Mouse (Mus musculus): ENCODE results near the gene Add3. TPM values are rescaled to one million over a fixed set of nuclear protein-coding genes. Genes with fewer than 3 reads are reported as not detected.

Add3 gene
- polyA plus RNA-seq, 1 experiment from 2014 or later: 84.8 TPM

DNA sequence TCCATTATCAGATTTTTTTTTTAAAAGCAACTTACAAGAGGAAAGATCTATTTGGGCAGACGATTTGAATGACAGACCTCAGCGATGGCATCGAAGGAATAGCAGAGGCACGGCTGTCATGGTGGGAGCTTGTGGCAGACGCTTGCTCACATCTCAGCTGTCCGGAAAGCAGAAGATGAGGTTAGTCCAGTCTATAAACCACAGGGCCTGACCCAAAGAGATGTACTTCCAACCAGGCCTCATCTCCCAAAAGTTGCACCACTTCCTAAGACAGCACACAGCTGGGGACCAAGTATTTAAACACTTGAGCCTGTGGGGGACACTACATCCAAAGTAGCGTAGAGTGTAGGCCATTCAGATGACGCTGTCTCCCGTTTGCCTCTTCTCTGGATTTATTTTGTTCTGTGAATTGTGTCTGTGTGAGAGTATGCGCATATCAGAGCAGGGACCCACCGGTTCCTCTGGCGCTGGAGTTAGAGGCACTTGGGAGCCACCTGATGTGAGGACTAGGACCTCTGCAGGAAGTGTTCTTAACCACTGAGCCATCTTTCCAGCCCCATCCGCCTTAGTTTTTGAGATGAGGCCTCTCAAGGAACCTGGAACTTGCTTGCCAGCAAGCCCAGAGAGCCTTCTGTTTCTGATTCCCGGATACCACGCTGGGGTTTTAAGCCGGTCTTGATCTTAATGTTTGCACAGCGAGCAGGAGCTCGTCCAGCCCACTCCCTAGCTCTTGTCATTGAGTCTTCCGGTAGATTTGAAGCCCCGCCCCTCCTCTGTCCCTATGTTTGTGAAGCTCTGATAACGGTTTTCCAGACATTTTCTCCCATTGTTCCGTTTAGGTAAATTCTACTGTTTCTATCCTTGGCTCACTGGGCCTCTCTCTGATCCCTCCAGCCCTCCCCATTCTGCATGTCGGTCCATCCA, 156.3 kb downstream of the Add3 start:
- Histone ChIP-seq H3K9ac (replicated peaks; ENCODE audit: low read length) (no peak overlapping the region), H3K27ac (replicated peaks; ENCODE audit: low read depth, low read length) (no peak overlapping the region), H3K36me3 (replicated peaks; ENCODE audit: control insufficient read depth, insufficient read depth, low read depth, low read length) (no peaks in the 10 kb centered on the region), H3K9me3 (replicated peaks; ENCODE audit: control insufficient read depth, low read length) (no peaks in the 10 kb centered on the region), H3K27me3 (ENCODE audit: control insufficient read depth, insufficient read depth, low read length) (no peaks in the 10 kb centered on the region), H3K4me1 (ENCODE audit: control insufficient read depth, insufficient read depth, low read length) (no peaks in the 10 kb centered on the region), H3K4me2 (ENCODE audit: low read depth, low read length) (no peak overlapping the region), H3K4me3 (ENCODE audit: low read depth, low read length) (no peak overlapping the region)
- DNase-seq (ENCODE audit: low spot score) (no peak), ATAC-seq (replicated peaks; ENCODE audit: insufficient number of reproducible peaks, low FRiP score, low TSS enrichment, low read depth) (no peak)
- 78% methylated on average over 23 of the region's 23 CpGs for WGBS

Other genes starting within 250 kb of the Add3 start
- 177 and 184 TPM in 2 replicates for gene Xpnpep1, start 100.2 kb upstream of the Add3 start, polyA plus RNA-seq (2014; fragmentation: Nextera tagmentation; extraction: Ambion mirVana)
- gene Mxi1, start 170.1 kb downstream of the Add3 start, polyA plus RNA-seq (2014; fragmentation: Nextera tagmentation; extraction: Ambion mirVana): 42.8 and 49.0 TPM in 2 replicates
- 2.4 TPM in 1 of 2 replicates, not detected in the other for gene Gm10197, start 231.3 kb downstream of the Add3 start, polyA plus RNA-seq (2014; fragmentation: Nextera tagmentation; extraction: Ambion mirVana)

Data from embryonic facial prominence, embryonic 11.5 days (tissue).